ENCODE assay signal across 24 mouse cellular contexts in the genomic region with DNA sequence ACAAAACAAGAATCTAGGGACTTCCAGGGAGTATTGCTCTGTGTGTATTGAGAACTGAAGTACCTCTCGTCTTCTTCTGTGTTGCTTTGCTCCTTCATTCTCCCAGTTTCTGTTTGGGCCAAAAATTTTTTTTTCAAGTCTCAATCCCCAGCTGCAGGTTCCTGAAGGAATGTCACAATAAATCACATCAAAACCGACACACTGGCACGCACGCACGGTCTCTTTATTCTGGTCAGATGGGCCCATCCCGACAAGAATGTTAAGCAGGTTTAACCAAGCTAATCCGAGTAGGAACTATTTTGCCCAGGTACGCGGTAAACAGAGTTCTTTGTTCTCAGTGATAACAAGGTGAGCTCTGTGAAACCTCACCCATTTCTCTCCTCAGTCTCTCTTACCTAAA.
DNase-seq lines count a peak whose midpoint lies in the region; ATAC-seq lines count a peak whose summit lies in the region.
"Had no signal": no experiment of that assay in that cellular context is flagged by ENCODE, and none has a peak within 500 bp of the region (broad histone marks: within the 10 kb centered on the region; RNA-seq: fewer than 3 reads in every experiment).

No protein-coding gene starts in this region.

- H3K9ac ChIP-seq in embryonic facial prominence, embryonic 14.5 days (ENCODE audit: low read depth, low read length), result no peak overlapping the region
- no peak overlapping the region for H3K9ac ChIP-seq in limb, embryonic 15.5 days
- H3K9ac ChIP-seq: embryonic facial prominence, embryonic 12.5 days; forebrain, embryonic 12.5 days; forebrain, embryonic 15.5 days; heart, embryonic 13.5 days; hindbrain, embryonic 12.5 days; hindbrain, embryonic 15.5 days; intestine, embryonic 15.5 days had no signal

- 0 out of 2 replicates have a peak, but pooled peaks cover 4% of the 10 kb centered on the region for H3K4me1 ChIP-seq in embryonic facial prominence, embryonic 14.5 days (ENCODE audit: control insufficient read depth, insufficient read depth, low read length)
- H3K4me1 ChIP-seq in embryonic facial prominence, embryonic 10.5 days, result no peaks in the 10 kb centered on the region; the same call in 1 of the 2 replicates
- 0 out of 2 replicates have a peak, but pooled peaks cover 4% of the 10 kb centered on the region for H3K4me1 ChIP-seq in limb, embryonic 15.5 days
- no peaks in the 10 kb centered on the region for H3K4me1 ChIP-seq in limb, embryonic 10.5 days
- H3K4me1 ChIP-seq: embryonic facial prominence, embryonic 12.5 days; forebrain, embryonic 12.5 days; forebrain, embryonic 15.5 days; heart, embryonic 10.5 days; heart, embryonic 13.5 days; hindbrain, embryonic 12.5 days; hindbrain, embryonic 15.5 days; intestine, embryonic 15.5 days had no signal

- H3K4me2 ChIP-seq in embryonic facial prominence, embryonic 14.5 days (ENCODE audit: low read depth, low read length), result no peak overlapping the region
- no peak overlapping the region for H3K4me2 ChIP-seq in limb, embryonic 15.5 days
- H3K4me2 ChIP-seq: embryonic facial prominence, embryonic 12.5 days; forebrain, embryonic 12.5 days; forebrain, embryonic 15.5 days; heart, embryonic 13.5 days; hindbrain, embryonic 12.5 days; hindbrain, embryonic 15.5 days; intestine, embryonic 15.5 days had no signal

- no peak overlapping the region for H3K4me3 ChIP-seq in embryonic facial prominence, embryonic 14.5 days (ENCODE audit: low read depth, low read length)
- no peak overlapping the region for H3K4me3 ChIP-seq in embryonic facial prominence, embryonic 10.5 days
- no peak overlapping the region for H3K4me3 ChIP-seq in limb, embryonic 15.5 days
- H3K4me3 ChIP-seq in limb, embryonic 10.5 days, result no peak overlapping the region
- H3K4me3 ChIP-seq: embryonic facial prominence, embryonic 12.5 days; erythroblast, embryonic 14.5 days; forebrain, embryonic 12.5 days; forebrain, embryonic 15.5 days; heart, adult 2 months; heart, embryonic 10.5 days; heart, embryonic 13.5 days; hindbrain, embryonic 12.5 days; hindbrain, embryonic 15.5 days; intestine, embryonic 15.5 days had no signal

- ATAC-seq in embryonic facial prominence, embryonic 14.5 days (ENCODE audit: low read depth), result peak; percentile 47; the same call in 1 of the 2 replicates
- ATAC-seq in limb, embryonic 15.5 days (ENCODE audit: insufficient number of reproducible peaks, low FRiP score, low TSS enrichment, low read depth), result no peak
- ATAC-seq: activated CD4-positive, CD25-positive, alpha-beta regulatory T cell, adult 4 months; CD4-positive, CD25-positive, alpha-beta regulatory T cell, adult 4 months; forebrain, embryonic 15.5 days; intestine, embryonic 15.5 days had no signal

- DNase-seq in embryonic facial prominence, embryonic 14.5 days (ENCODE audit: low spot score), result peak; percentile 41
- no peak for DNase-seq in embryonic facial prominence, embryonic 10.5 days (ENCODE audit: low spot score)
- DNase-seq in limb, embryonic 10.5 days (ENCODE audit: low spot score), result no peak
- peak; percentile 23 for DNase-seq in retina, embryonic 14.5 days (ENCODE audit: low spot score)
- DNase-seq in thymus, postnatal 25 days, result no peak
- DNase-seq: adrenal gland, adult 8-10 months; adrenal gland, postnatal 25 days; cerebellum, adult 11-12 months; cerebellum, adult 8-10 months; gastrocnemius, postnatal 25 days; heart, adult 2 months; heart, postnatal 14 days had no signal

- no peak overlapping the region for H3K27ac ChIP-seq in embryonic facial prominence, embryonic 14.5 days (replicated peaks; ENCODE audit: low read depth, low read length)
- no peak overlapping the region for H3K27ac ChIP-seq in embryonic facial prominence, embryonic 10.5 days (replicated peaks)
- peak overlapping the region; percentile 9; the same call in 1 of the 2 replicates for H3K27ac ChIP-seq in limb, embryonic 15.5 days
- no peak overlapping the region for H3K27ac ChIP-seq in limb, embryonic 10.5 days
- H3K27ac ChIP-seq: embryonic facial prominence, embryonic 12.5 days; forebrain, embryonic 12.5 days; forebrain, embryonic 15.5 days; heart, adult 2 months; heart, embryonic 10.5 days; heart, embryonic 13.5 days; hindbrain, embryonic 12.5 days; hindbrain, embryonic 15.5 days; intestine, embryonic 15.5 days had no signal

- H3K27me3 ChIP-seq in embryonic facial prominence, embryonic 14.5 days (replicated peaks; ENCODE audit: control insufficient read depth, insufficient read depth, low read length), result no peaks in the 10 kb centered on the region
- no peaks in the 10 kb centered on the region for H3K27me3 ChIP-seq in embryonic facial prominence, embryonic 10.5 days (replicated peaks; ENCODE audit: low read depth, poor library complexity, severe bottlenecking)
- H3K27me3 ChIP-seq in limb, embryonic 15.5 days, result no peaks in the 10 kb centered on the region
- no peaks in the 10 kb centered on the region for H3K27me3 ChIP-seq in limb, embryonic 10.5 days (ENCODE audit: low read depth, poor library complexity, severe bottlenecking)
- H3K27me3 ChIP-seq: forebrain, embryonic 15.5 days; heart, embryonic 13.5 days; hindbrain, embryonic 12.5 days; hindbrain, embryonic 15.5 days; intestine, embryonic 15.5 days had no signal

- WGBS in embryonic facial prominence, embryonic 14.5 days, result 63% methylated on average over 9 of the region's 9 CpGs
- 59% methylated on average over 9 of the region's 9 CpGs for WGBS in embryonic facial prominence, embryonic 10.5 days
- WGBS in limb, embryonic 15.5 days, result 63% methylated on average over 9 of the region's 9 CpGs
- 66% methylated on average over 9 of the region's 9 CpGs for WGBS in limb, embryonic 10.5 days

- no peaks in the 10 kb centered on the region for H3K36me3 ChIP-seq in embryonic facial prominence, embryonic 14.5 days (ENCODE audit: control insufficient read depth, insufficient read depth, low read length)
- H3K36me3 ChIP-seq in embryonic facial prominence, embryonic 10.5 days (replicated peaks), result no peaks in the 10 kb centered on the region
- H3K36me3 ChIP-seq in limb, embryonic 15.5 days, result no peaks in the 10 kb centered on the region
- H3K36me3 ChIP-seq in limb, embryonic 10.5 days, result no peaks in the 10 kb centered on the region
- H3K36me3 ChIP-seq: embryonic facial prominence, embryonic 12.5 days; forebrain, embryonic 12.5 days; forebrain, embryonic 15.5 days; heart, embryonic 10.5 days; heart, embryonic 13.5 days; hindbrain, embryonic 12.5 days; hindbrain, embryonic 15.5 days; intestine, embryonic 15.5 days had no signal

- no peaks in the 10 kb centered on the region for H3K9me3 ChIP-seq in embryonic facial prominence, embryonic 14.5 days (ENCODE audit: control insufficient read depth, low read length)
- H3K9me3 ChIP-seq in embryonic facial prominence, embryonic 10.5 days, result no peaks in the 10 kb centered on the region; the same call in 1 of the 2 replicates
- H3K9me3 ChIP-seq in limb, embryonic 15.5 days, result no peaks in the 10 kb centered on the region
- H3K9me3 ChIP-seq in limb, embryonic 10.5 days (replicated peaks), result no peaks in the 10 kb centered on the region
- H3K9me3 ChIP-seq: embryonic facial prominence, embryonic 12.5 days; forebrain, embryonic 15.5 days; heart, embryonic 10.5 days; heart, embryonic 13.5 days; hindbrain, embryonic 12.5 days; hindbrain, embryonic 15.5 days; intestine, embryonic 15.5 days had no signal

Comparison
In these comparisons a context has a peak if more than half of its experiments do, and no peak if none do; other contexts are left out.
1. DNase-seq: peak in embryonic facial prominence, embryonic 14.5 days (single experiment) and retina, embryonic 14.5 days (single experiment); none in embryonic facial prominence, embryonic 10.5 days (single experiment), limb, embryonic 10.5 days (single experiment) and thymus, postnatal 25 days (single experiment).